Mouse (Mus musculus) gastrocnemius, adult 18-20 months (tissue): ENCODE measurements around the gene Morn4. TPM values are rescaled to one million over a fixed set of nuclear protein-coding genes. Genes with fewer than 3 reads are reported as not detected.

Experiments used
- DNase-seq: peaks from one replicate; pipeline ENCODE4 v3.0.0; 2021; ENCODE audit warnings: low spot score
- long read RNA-seq, 2 experiments: library from polyadenylated mRNA; stranded (forward); transcript quantifications; one replicate each; pipeline ENCODE4 v2.0.0; 2021
- total RNA-seq, 2 experiments: library from RNA; stranded (reverse); gene quantifications; 2 replicates each; pipeline ENCODE4 v1.2.3; 2021

Morn4 gene
- 1 to 10 TPM; 4.0 to 4.5 TPM for total RNA-seq
- long read RNA-seq, experiment 1, transcript Morn4-201 (5 exons, 1,800 nt), result major isoform, 10 of 16 reads
- long read RNA-seq, experiment 1, partial matches to known transcripts, result 2 of 16 reads
- long read RNA-seq, experiment 1, other reads (novel, unspliced or antisense), result 4 of 16 reads
- long read RNA-seq, experiment 2, transcript Morn4-201 (5 exons, 1,800 nt), result major isoform, 5 of 6 reads
- long read RNA-seq, experiment 2, partial matches to known transcripts, result 0 of 6 reads
- long read RNA-seq, experiment 2, other reads (novel, unspliced or antisense), result 1 of 6 reads

GRCm38 (mm10) chr19:42086166-42086565 lies at the start of gene Morn4:
TSS of gene Morn4 (minus strand) at chr19:42086357.
- DNase-seq, result peak; percentile 70

- DNase-seq, result no peak
These were observed 48.9 kb upstream of the Morn4 start for GRCm38 (mm10) chr19:42135070-42135469.

GRCm38 (mm10) chr19:42131101-42131500 lies 44.9 kb upstream of the Morn4 start:
- DNase-seq, result peak; percentile 14

- no peak for DNase-seq
These were observed 44.1 kb upstream of the Morn4 start for GRCm38 (mm10) chr19:42130294-42130606.

GRCm38 (mm10) chr19:42129509-42130293 lies 43.5 kb upstream of the Morn4 start:
- DNase-seq, result no peak

GRCm38 (mm10) chr19:42128787-42129508 lies 42.8 kb upstream of the Morn4 start, which contains the start of gene Avpi1:
TSS of gene Avpi1 (minus strand) at chr19:42129059.
- peak; percentile 98 for DNase-seq

- no peak for DNase-seq
These were observed 42.0 kb upstream of the Morn4 start for GRCm38 (mm10) chr19:42128052-42128740.

GRCm38 (mm10) chr19:42127024-42127423 lies 40.9 kb upstream of the Morn4 start:
- no peak for DNase-seq

GRCm38 (mm10) chr19:42126219-42126605 lies 40.1 kb upstream of the Morn4 start:
- no peak for DNase-seq

- no peak for DNase-seq
These were observed 39.5 kb upstream of the Morn4 start for GRCm38 (mm10) chr19:42125501-42126218.

GRCm38 (mm10) chr19:42124684-42125083 lies 38.5 kb upstream of the Morn4 start:
- no peak for DNase-seq

GRCm38 (mm10) chr19:42120451-42120850 lies 34.3 kb upstream of the Morn4 start:
- DNase-seq, result no peak

GRCm38 (mm10) chr19:42118596-42118995 lies 32.4 kb upstream of the Morn4 start:
- no peak for DNase-seq

- no peak for DNase-seq
These were observed 32.0 kb upstream of the Morn4 start for GRCm38 (mm10) chr19:42118142-42118541.

GRCm38 (mm10) chr19:42115783-42116335 lies 29.7 kb upstream of the Morn4 start:
- DNase-seq, result no peak

GRCm38 (mm10) chr19:42104681-42105080 lies 18.5 kb upstream of the Morn4 start:
- no peak for DNase-seq

GRCm38 (mm10) chr19:42099406-42099805 lies 13.2 kb upstream of the Morn4 start:
- no peak for DNase-seq

GRCm38 (mm10) chr19:42090637-42091141 lies 4.5 kb upstream of the Morn4 start:
- peak; percentile 19 for DNase-seq

GRCm38 (mm10) chr19:42089748-42090595 lies 3.8 kb upstream of the Morn4 start, which contains the start of gene Pi4k2a:
TSS of gene Pi4k2a (plus strand) at chr19:42090470.
- DNase-seq, result peak; percentile 99
